Mouse (Mus musculus): Measurements from ENCODE around the gene Arid3a.

DNA sequence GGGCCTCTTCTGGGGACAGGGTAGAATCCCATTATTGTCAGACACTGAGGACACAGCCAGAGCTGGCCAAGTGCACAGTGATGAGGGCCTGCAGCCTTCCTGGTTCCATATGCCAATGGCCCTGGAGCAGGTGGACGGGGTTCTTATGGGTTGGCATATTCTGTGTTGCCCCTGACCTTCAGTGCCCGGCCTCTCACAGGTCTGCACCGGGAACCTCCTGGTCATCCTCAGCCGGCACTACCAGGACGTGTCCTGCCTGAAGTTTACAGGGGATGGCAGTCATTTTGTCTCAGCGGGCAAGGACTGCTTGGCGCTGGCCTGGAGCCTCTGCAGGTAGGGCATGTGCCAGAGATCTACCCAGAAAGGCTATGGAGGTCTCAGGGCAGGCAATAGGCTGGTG, 37.9 kb downstream of the Arid3a start:
- no peak for TF ChIP-seq POLR2A (IDR thresholded peaks at IDR 0.05; ENCODE audit: insufficient read length, low read depth)
- no peak for TF ChIP-seq MAX (IDR thresholded peaks at IDR 0.05; ENCODE audit: low read depth)
- no peak for TF ChIP-seq MYOG (IDR thresholded peaks at IDR 0.05; ENCODE audit: control insufficient read depth in 1 of 3, insufficient read depth in 1 of 3, insufficient read length in 2 of 3, low read depth in 2 of 3)
- TF ChIP-seq USF1 (IDR thresholded peaks at IDR 0.05; ENCODE audit: low read depth): no peak
- no peak for TF ChIP-seq MYOD1 (IDR thresholded peaks at IDR 0.05; ENCODE audit: control insufficient read depth in 1 of 3, insufficient read length in 2 of 3, low read depth in 2 of 3)
